Mouse (Mus musculus) neural tube, embryonic 12.5 days (tissue): ENCODE results near the gene Slit3. TPM values are rescaled to one million over a fixed set of nuclear protein-coding genes. Genes with fewer than 3 reads are reported as not detected.
A peak's percentile ranks its signal among the peaks of the same experiment; 100 is the strongest.

Source experiments
- ATAC-seq: fragments of 200-750 bp; cut with Nextera tagmentation; 2 replicates; pipeline ENCODE4 v1.8.0; 2017; ENCODE audit warnings: low read depth, mild to moderate bottlenecking, moderate TSS enrichment, moderate library complexity; ENCODE audit not compliant: low FRiP score
- H3K27ac ChIP-seq: fragments of 300-500 bp; sonication (generic); 2 replicates; pipeline ENCODE4 v1.5.1; 2016
- H3K27me3 ChIP-seq: fragments of 300-500 bp; sonication (generic); replicated peaks from 2 replicates; pipeline ENCODE4 v1.6.1; 2016; ENCODE audit warnings: mild to moderate bottlenecking
- H3K36me3 ChIP-seq: fragments of 300-500 bp; sonication (generic); 2 replicates; pipeline ENCODE4 v1.6.1; 2016; ENCODE audit warnings: mild to moderate bottlenecking
- H3K4me1 ChIP-seq: fragments of 300-500 bp; sonication (generic); 2 replicates; pipeline ENCODE4 v1.6.1; 2016
- H3K4me2 ChIP-seq: fragments of 300-500 bp; sonication (generic); replicated peaks from 2 replicates; pipeline ENCODE4 v1.6.1; 2016; ENCODE audit warnings: mild to moderate bottlenecking
- H3K4me3 ChIP-seq: fragments of 300-500 bp; sonication (generic); 2 replicates; pipeline ENCODE4 v1.5.1; 2016
- H3K9ac ChIP-seq: fragments of 300-500 bp; sonication (generic); 2 replicates; pipeline ENCODE4 v1.6.1; 2016; ENCODE audit warnings: mild to moderate bottlenecking
- H3K9me3 ChIP-seq: fragments of 300-500 bp; sonication (generic); 2 replicates; pipeline ENCODE4 v1.6.1; 2016; ENCODE audit warnings: mild to moderate bottlenecking
- WGBS: fragments of 180-500 bp; shearing (Covaris S2); methylation state at CpG from one replicate; pipeline ENCODE4 v1.1.7; 2016; 5-methylcytosine and 5-hydroxymethylcytosine counted together
- polyA plus RNA-seq: library from polyadenylated mRNA; unstranded; fragments of >200 nt; fragmentation: Nextera tagmentation; extraction: Ambion mirVana; gene quantifications from 2 replicates; pipeline ENCODE4 v1.2.1, GENCODE M21; 2016

The Slit3 gene
- polyA plus RNA-seq, 1 experiment from 2014 or later: 65.0 TPM

GRCm38 (mm10) chr11:35398353-35398752, 277.3 kb downstream of the Slit3 start:
- H3K4me1 ChIP-seq: peaks cover 4% of the 10 kb centered on the region; the same call in 1 of the 2 replicates
- WGBS: 83% methylated on average over 5 of the region's 5 CpGs
- H3K9ac ChIP-seq: no peak overlapping the region
- ATAC-seq: no peak
- no peaks in the 10 kb centered on the region for H3K36me3 ChIP-seq
- H3K4me2 ChIP-seq: no peak overlapping the region
- no peaks in the 10 kb centered on the region for H3K9me3 ChIP-seq
- H3K27ac ChIP-seq: no peak overlapping the region
- no peaks in the 10 kb centered on the region; the same call in 1 of the 2 replicates for H3K27me3 ChIP-seq
- H3K4me3 ChIP-seq: no peak overlapping the region

GRCm38 (mm10) chr11:35403516-35403915, 282.5 kb downstream of the Slit3 start:
- no peak overlapping the region for H3K27ac ChIP-seq
- peaks cover 7% of the 10 kb centered on the region; the same call in 1 of the 2 replicates for H3K27me3 ChIP-seq
- no peak overlapping the region for H3K4me3 ChIP-seq
- WGBS: 83% methylated on average over 9 of the region's 9 CpGs
- H3K9me3 ChIP-seq: no peaks in the 10 kb centered on the region
- H3K4me1 ChIP-seq: peaks cover 5% of the 10 kb centered on the region
- H3K36me3 ChIP-seq: no peaks in the 10 kb centered on the region
- ATAC-seq: no peak
- no peak overlapping the region for H3K9ac ChIP-seq
- no peak overlapping the region for H3K4me2 ChIP-seq

GRCm38 (mm10) chr11:35406045-35406444, 285.0 kb downstream of the Slit3 start:
- Histone ChIP-seq H3K27me3 (peaks cover 7% of the 10 kb centered on the region; the same call in 1 of the 2 replicates), H3K4me2 (no peak overlapping the region), H3K4me1 (peaks cover 5% of the 10 kb centered on the region), H3K4me3 (no peak overlapping the region), H3K27ac (no peak overlapping the region), H3K9ac (no peak overlapping the region), H3K9me3 (no peaks in the 10 kb centered on the region), H3K36me3 (no peaks in the 10 kb centered on the region)
- no peak for ATAC-seq
- WGBS: 49% methylated on average over 3 of the region's 3 CpGs

GRCm38 (mm10) chr11:35406522-35406921, 285.5 kb downstream of the Slit3 start:
- Histone ChIP-seq H3K4me3 (no peak overlapping the region), H3K9ac (no peak overlapping the region), H3K4me2 (no peak overlapping the region), H3K27me3 (peaks cover 7% of the 10 kb centered on the region; the same call in 1 of the 2 replicates), H3K36me3 (no peaks in the 10 kb centered on the region), H3K4me1 (peaks cover 5% of the 10 kb centered on the region), H3K27ac (no peak overlapping the region), H3K9me3 (no peaks in the 10 kb centered on the region)
- no peak for ATAC-seq
- WGBS: 69% methylated on average over 6 of the region's 6 CpGs

GRCm38 (mm10) chr11:35407341-35408154, 286.5 kb downstream of the Slit3 start:
- H3K4me1 ChIP-seq: peaks cover 5% of the 10 kb centered on the region
- no peak overlapping the region for H3K9ac ChIP-seq
- peak; percentile 76 for ATAC-seq
- 59% methylated on average over 12 of the region's 12 CpGs for WGBS
- H3K36me3 ChIP-seq: no peaks in the 10 kb centered on the region
- H3K9me3 ChIP-seq: no peaks in the 10 kb centered on the region
- H3K27me3 ChIP-seq: peaks cover 7% of the 10 kb centered on the region; the same call in 1 of the 2 replicates
- no peak overlapping the region for H3K4me2 ChIP-seq
- no peak overlapping the region for H3K27ac ChIP-seq
- no peak overlapping the region for H3K4me3 ChIP-seq

GRCm38 (mm10) chr11:35410431-35410830, 289.4 kb downstream of the Slit3 start:
- H3K4me1 ChIP-seq: peaks cover 5% of the 10 kb centered on the region
- 77% methylated on average over 3 of the region's 3 CpGs for WGBS
- H3K4me3 ChIP-seq: no peak overlapping the region
- H3K27ac ChIP-seq: no peak overlapping the region
- no peaks in the 10 kb centered on the region for H3K9me3 ChIP-seq
- H3K9ac ChIP-seq: no peak overlapping the region
- H3K36me3 ChIP-seq: no peaks in the 10 kb centered on the region
- H3K4me2 ChIP-seq: no peak overlapping the region
- ATAC-seq: no peak
- H3K27me3 ChIP-seq: 0 out of 2 replicates have a peak, but pooled peaks cover 7% of the 10 kb centered on the region

GRCm38 (mm10) chr11:35415768-35416401, 294.9 kb downstream of the Slit3 start:
- H3K9me3 ChIP-seq: no peaks in the 10 kb centered on the region
- no peak overlapping the region for H3K9ac ChIP-seq
- H3K36me3 ChIP-seq: no peaks in the 10 kb centered on the region
- WGBS: 57% methylated on average over 9 of the region's 9 CpGs
- ATAC-seq: no peak
- no peak overlapping the region for H3K4me3 ChIP-seq
- no peak overlapping the region for H3K27ac ChIP-seq
- H3K4me1 ChIP-seq: peaks cover 11% of the 10 kb centered on the region; the same call in 1 of the 2 replicates
- no peaks in the 10 kb centered on the region for H3K27me3 ChIP-seq
- no peak overlapping the region for H3K4me2 ChIP-seq

GRCm38 (mm10) chr11:35416402-35417093, 295.5 kb downstream of the Slit3 start:
- Histone ChIP-seq H3K27ac (no peak overlapping the region), H3K4me1 (peaks cover 11% of the 10 kb centered on the region; the same call in 1 of the 2 replicates), H3K36me3 (no peaks in the 10 kb centered on the region), H3K9ac (no peak overlapping the region), H3K9me3 (no peaks in the 10 kb centered on the region), H3K27me3 (no peaks in the 10 kb centered on the region), H3K4me3 (no peak overlapping the region), H3K4me2 (no peak overlapping the region)
- 61% methylated on average over 14 of the region's 14 CpGs for WGBS
- ATAC-seq: no peak

GRCm38 (mm10) chr11:35417911-35418552, 297.0 kb downstream of the Slit3 start:
- H3K4me3 ChIP-seq: no peak overlapping the region
- no peaks in the 10 kb centered on the region for H3K27me3 ChIP-seq
- no peak for ATAC-seq
- H3K4me1 ChIP-seq: peaks cover 11% of the 10 kb centered on the region; the same call in 1 of the 2 replicates
- no peaks in the 10 kb centered on the region for H3K9me3 ChIP-seq
- 70% methylated on average over 13 of the region's 13 CpGs for WGBS
- no peaks in the 10 kb centered on the region for H3K36me3 ChIP-seq
- H3K27ac ChIP-seq: no peak overlapping the region
- H3K4me2 ChIP-seq: no peak overlapping the region
- no peak overlapping the region for H3K9ac ChIP-seq

- H3K4me2 ChIP-seq: no peak overlapping the region
- no peak overlapping the region for H3K27ac ChIP-seq
- no peak overlapping the region for H3K4me3 ChIP-seq
- no peaks in the 10 kb centered on the region for H3K36me3 ChIP-seq
- WGBS: 72% methylated on average over 5 of the region's 5 CpGs
- no peak for ATAC-seq
- H3K4me1 ChIP-seq: peaks cover 11% of the 10 kb centered on the region; the same call in 1 of the 2 replicates
- H3K9ac ChIP-seq: no peak overlapping the region
- no peaks in the 10 kb centered on the region for H3K27me3 ChIP-seq
- H3K9me3 ChIP-seq: no peaks in the 10 kb centered on the region
Observed at GRCm38 (mm10) chr11:35419013-35419412, 298.0 kb downstream of the Slit3 start.

GRCm38 (mm10) chr11:35421728-35422127, 300.7 kb downstream of the Slit3 start:
- H3K36me3 ChIP-seq: no peaks in the 10 kb centered on the region
- H3K4me2 ChIP-seq: no peak overlapping the region
- no peak overlapping the region for H3K27ac ChIP-seq
- H3K4me3 ChIP-seq: no peak overlapping the region
- H3K9me3 ChIP-seq: no peaks in the 10 kb centered on the region
- H3K27me3 ChIP-seq: no peaks in the 10 kb centered on the region
- no peak overlapping the region for H3K9ac ChIP-seq
- H3K4me1 ChIP-seq: peaks cover 9% of the 10 kb centered on the region; the same call in 1 of the 2 replicates
- 65% methylated on average over 4 of the region's 4 CpGs for WGBS
- no peak for ATAC-seq
